Mouse (Mus musculus) liver, embryonic 14.5 days (tissue): Measurements from ENCODE around the gene Shf. TPM values are rescaled to one million over a fixed set of nuclear protein-coding genes. Genes with fewer than 3 reads are reported as not detected.
"Not testable (repeated sequence)": the region's sequence is repeated elsewhere in the genome, so short reads cannot be mapped to it uniquely, and the experiment has no call there.

Source experiments
- ATAC-seq: fragments of 200-750 bp; cut with Nextera tagmentation; 2 replicates; pipeline ENCODE4 v1.8.0; 2017; ENCODE audit warnings: moderate number of reproducible peaks, mild to moderate bottlenecking, moderate library complexity; ENCODE audit not compliant: insufficient read depth
- DNase-seq, 3 experiments: peaks; one replicate each; pipeline ENCODE4 v3.0.0-alpha.2; 2012 to 2013; ENCODE audit warnings: low read depth in 3 of 3, low spot score in 3 of 3
- H3K27ac ChIP-seq: fragments of 300-500 bp; sonication (generic); 2 replicates; pipeline ENCODE4 v1.5.1; 2014; ENCODE audit warnings: moderate library complexity, mild to moderate bottlenecking, control low read depth, inconsistent platforms
- H3K27me3 ChIP-seq: fragments of 300-500 bp; sonication (generic); 2 replicates; pipeline ENCODE4 v1.6.1; 2014; ENCODE audit warnings: mild to moderate bottlenecking, low read length, moderate library complexity; ENCODE audit not compliant: control insufficient read depth, insufficient read depth
- H3K36me3 ChIP-seq: fragments of 300-500 bp; sonication (generic); replicated peaks from 2 replicates; pipeline ENCODE4 v1.6.1; 2014; ENCODE audit warnings: low read depth; ENCODE audit not compliant: control insufficient read depth, insufficient read depth
- H3K4me1 ChIP-seq, 2 experiments: fragments of 200-500 bp in 1 of 2; fragments of 300-500 bp in 1 of 2; sonication (generic) in 1 of 2; replicated peaks; 2 replicates each; pipeline ENCODE4 v1.6.1; 2012 to 2014; ENCODE audit warnings: antibody characterized with exemption in 1 of 2, inconsistent platforms in 1 of 2, low read length in 1 of 2; ENCODE audit not compliant: control insufficient read depth in 2 of 2, insufficient read depth in 2 of 2
- H3K4me2 ChIP-seq: fragments of 300-500 bp; sonication (generic); 2 replicates; pipeline ENCODE4 v1.6.1; 2014; ENCODE audit warnings: low read depth, mild to moderate bottlenecking, control low read depth, moderate library complexity
- H3K4me3 ChIP-seq, 2 experiments: fragments of 200-500 bp in 1 of 2; fragments of 300-500 bp in 1 of 2; sonication (generic) in 1 of 2; 2 replicates each; pipeline ENCODE4 v1.5.1; 2012 to 2014; ENCODE audit warnings: low read depth in 2 of 2, low read length in 2 of 2, mild to moderate bottlenecking in 2 of 2, control low read depth in 1 of 2, inconsistent platforms in 1 of 2, moderate library complexity in 1 of 2; ENCODE audit not compliant: insufficient read depth in 1 of 2
- H3K9ac ChIP-seq: fragments of 300-500 bp; sonication (generic); replicated peaks from 2 replicates; pipeline ENCODE4 v1.6.1; 2014; ENCODE audit warnings: mild to moderate bottlenecking, control low read depth, moderate library complexity
- H3K9me3 ChIP-seq: fragments of 300-500 bp; sonication (generic); 2 replicates; pipeline ENCODE4 v1.6.1; 2016; ENCODE audit warnings: low read length, mixed read lengths; ENCODE audit not compliant: control insufficient read depth
- CTCF ChIP-seq: IDR thresholded peaks from 2 replicates; pipeline ENCODE4 v1.5.1; 2016; ENCODE audit warnings: antibody characterized with exemption, low read depth, control low read depth
- EP300 ChIP-seq: IDR thresholded peaks from 2 replicates; pipeline ENCODE4 v1.6.1; 2016; ENCODE audit warnings: antibody characterized with exemption, low read depth
- WGBS: fragments of 180-500 bp; shearing (Covaris S2); extraction: QIAGEN DNeasy Blood & Tissue Kit; methylation state at CpG from one replicate; pipeline ENCODE4 v1.1.7; 2014; ENCODE audit not compliant: insufficient replicate concordance; 5-methylcytosine and 5-hydroxymethylcytosine counted together
- polyA plus RNA-seq, 2 experiments: library from polyadenylated mRNA; depleted of rRNA in 1 of 2; stranded (reverse) in 1 of 2; unstranded in 1 of 2; fragments of >200 nt; fragmentation: Nextera tagmentation in 1 of 2; extraction: Ambion mirVana in 1 of 2; gene quantifications; 2 replicates each; pipeline versions ENCODE4 v1.2.1 to v1.2.3; 2012 to 2014

Gene Shf
- polyA plus RNA-seq, 2 experiments, result 1.8 to 7.1 TPM

DNA sequence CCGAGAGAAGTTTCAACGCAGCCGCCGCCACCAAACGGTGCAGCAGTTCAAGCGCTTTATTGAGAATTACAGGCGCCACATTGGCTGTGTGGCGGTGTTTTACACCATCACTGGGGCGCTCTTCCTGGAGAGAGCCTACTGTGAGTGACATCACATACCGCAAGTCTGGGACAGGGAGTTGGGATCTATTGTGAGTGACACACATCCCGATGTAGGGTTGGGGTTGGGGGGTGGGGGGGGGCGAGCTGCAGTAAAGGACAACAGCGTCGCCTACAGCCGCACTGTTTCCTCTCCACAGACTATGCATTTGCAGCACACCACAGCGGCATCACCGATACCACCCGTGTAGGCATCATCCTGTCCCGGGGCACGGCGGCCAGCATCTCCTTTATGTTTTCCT is 31.7 kb downstream of the Shf start:
- TF ChIP-seq CTCF (no peak), EP300 (no peak)
- no peak for ATAC-seq
- H3K9me3 ChIP-seq, result no peaks in the 10 kb centered on the region

DNA sequence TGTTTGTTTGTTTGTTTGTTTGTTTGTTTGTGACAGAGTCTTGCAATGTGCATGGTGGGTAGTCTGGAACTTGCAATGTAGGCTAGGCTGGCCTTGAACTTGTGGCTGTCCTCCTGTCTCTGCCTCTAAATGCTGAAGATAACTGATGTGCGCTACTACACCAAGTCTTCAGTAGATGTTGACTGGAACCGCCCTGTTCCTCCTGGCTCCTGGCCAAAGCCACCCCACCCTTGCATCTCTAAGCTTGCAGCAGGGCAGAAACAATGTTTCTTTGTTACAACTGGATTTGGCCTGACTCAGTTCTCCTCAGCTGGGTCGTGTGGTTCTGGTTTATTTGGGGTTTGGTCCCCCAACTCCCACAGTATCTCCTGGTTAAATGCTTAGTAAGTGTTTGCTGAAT is 34.8 kb downstream of the Shf start:
- no peak overlapping the region for H3K4me2 ChIP-seq
- no peaks in the 10 kb centered on the region for H3K36me3 ChIP-seq
- no peak for ATAC-seq
- H3K4me1 ChIP-seq, result no peaks in the 10 kb centered on the region
- H3K27ac ChIP-seq, result no peak overlapping the region
- H3K27me3 ChIP-seq, result no peaks in the 10 kb centered on the region
- H3K9ac ChIP-seq, result no peak overlapping the region
- DNase-seq, result no peak
- H3K9me3 ChIP-seq, result no peaks in the 10 kb centered on the region
- 43% methylated on average over 3 of the region's 3 CpGs for WGBS
- TF ChIP-seq CTCF (no peak), EP300 (no peak)
- H3K4me3 ChIP-seq, result no peak overlapping the region

More for the DNA sequence above, 31.7 kb downstream of the Shf start:
- DNase-seq, result no peak
- H3K27ac ChIP-seq, result no peak overlapping the region
- no peak overlapping the region for H3K4me2 ChIP-seq
- no peak overlapping the region for H3K4me3 ChIP-seq
- H3K4me1 ChIP-seq, result no peaks in the 10 kb centered on the region
- no peaks in the 10 kb centered on the region for H3K27me3 ChIP-seq
- H3K9ac ChIP-seq, result no peak overlapping the region
- H3K36me3 ChIP-seq, result no peaks in the 10 kb centered on the region
- 56% methylated on average over 21 of the region's 21 CpGs for WGBS

DNA sequence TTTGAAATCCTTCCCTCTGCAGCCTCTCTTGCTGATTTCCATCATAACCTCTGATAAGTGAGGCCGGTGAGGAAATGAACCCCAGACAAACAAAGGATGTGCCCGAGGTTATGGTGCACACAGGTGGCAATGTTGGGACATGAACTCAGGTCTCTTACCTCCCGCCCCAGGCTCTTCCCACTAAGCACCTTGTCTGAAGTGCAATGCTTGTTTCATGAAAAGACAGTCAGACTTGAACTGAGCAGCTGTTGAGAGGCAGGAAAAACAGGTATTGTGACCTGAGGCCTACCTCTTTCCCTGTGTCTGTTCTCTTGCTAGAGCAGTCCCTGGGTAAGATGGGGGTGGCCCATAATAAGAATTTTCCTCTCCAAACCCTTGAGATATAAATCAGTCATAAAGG is 36.7 kb downstream of the Shf start:
- 65% methylated on average over 3 of the region's 3 CpGs for WGBS
- ATAC-seq, result no peak
- no peak overlapping the region for H3K4me3 ChIP-seq

DNA sequence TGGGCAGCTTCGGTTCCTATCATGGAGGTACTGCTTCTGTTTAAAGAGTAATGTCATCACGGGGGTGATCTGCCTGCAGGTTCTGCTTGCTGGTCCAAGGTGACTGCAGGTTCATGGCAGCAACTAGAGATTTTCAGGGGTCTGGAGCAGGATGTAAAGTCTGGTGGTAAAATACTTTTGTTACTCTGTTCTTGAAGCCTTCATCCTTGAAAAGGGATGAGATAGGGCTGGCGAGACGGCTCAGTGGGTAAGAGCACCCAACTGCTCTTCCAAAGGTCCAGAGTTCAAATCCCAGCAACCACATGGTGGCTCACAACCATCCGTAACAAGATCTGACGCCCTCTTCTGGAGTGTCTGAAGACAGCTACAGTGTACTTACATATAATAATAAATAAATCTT is 38.6 kb downstream of the Shf start:
- DNase-seq, H3K4me1 ChIP-seq, ATAC-seq, H3K4me2 ChIP-seq, H3K9me3 ChIP-seq, H3K4me3 ChIP-seq, H3K27ac ChIP-seq, H3K36me3 ChIP-seq, H3K27me3 ChIP-seq, H3K9ac ChIP-seq: not testable (repeated sequence)
- WGBS, result 66% methylated on average over 4 of the region's 6 CpGs

More for the DNA sequence above, 36.7 kb downstream of the Shf start:
- no peak overlapping the region for H3K4me2 ChIP-seq
- no peak overlapping the region for H3K27ac ChIP-seq
- DNase-seq, result no peak
- no peak for TF ChIP-seq EP300
- no peak for TF ChIP-seq CTCF
- H3K4me1 ChIP-seq, result no peaks in the 10 kb centered on the region
- H3K9ac ChIP-seq, result no peak overlapping the region
- H3K36me3 ChIP-seq, result no peaks in the 10 kb centered on the region
- no peaks in the 10 kb centered on the region for H3K9me3 ChIP-seq
- H3K27me3 ChIP-seq, result no peaks in the 10 kb centered on the region

DNA sequence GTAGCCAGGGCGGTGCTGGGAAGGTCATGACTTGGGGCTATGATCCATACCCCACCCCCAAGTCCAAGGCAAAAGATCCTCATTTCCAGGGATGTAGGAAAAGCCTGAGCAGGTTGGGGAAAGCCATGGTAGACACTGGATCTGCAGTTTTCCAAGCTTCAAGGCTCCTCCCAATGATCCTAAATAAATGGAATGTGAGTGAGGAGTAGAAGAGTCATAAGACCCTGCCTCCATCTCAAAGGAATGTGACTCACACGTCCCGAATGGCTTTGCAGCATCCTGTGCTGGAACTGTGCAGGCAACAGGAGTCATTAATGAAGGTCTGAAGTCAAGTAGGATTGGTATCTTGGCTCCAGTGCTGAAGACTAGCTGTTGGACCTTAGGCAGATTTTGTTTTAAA is 41.0 kb downstream of the Shf start:
- DNase-seq, result no peak
- H3K9me3 ChIP-seq, result no peaks in the 10 kb centered on the region

DNA sequence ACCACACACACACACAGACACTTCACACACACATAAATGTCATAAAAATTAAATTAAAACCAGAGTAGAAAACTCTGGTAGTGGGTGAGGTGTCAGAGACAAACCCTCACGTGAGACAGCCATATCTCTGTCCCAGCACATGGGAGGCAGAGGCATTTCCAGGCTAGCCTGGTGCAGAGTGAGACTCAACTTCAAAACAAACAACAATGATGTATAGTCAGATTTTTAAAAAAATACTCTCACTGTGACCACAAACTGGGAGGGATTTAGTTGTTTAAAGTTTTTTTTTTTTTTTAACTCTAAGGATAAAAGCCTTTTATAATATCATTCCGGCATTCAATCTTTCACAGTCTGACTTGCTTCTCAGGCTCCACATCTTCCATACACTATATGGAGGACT is 43.6 kb downstream of the Shf start:
- Histone ChIP-seq H3K27ac (no peak overlapping the region), H3K4me3 (no peak overlapping the region), H3K9ac (no peak overlapping the region), H3K4me1 (no peaks in the 10 kb centered on the region), H3K4me2 (no peak overlapping the region), H3K27me3 (no peaks in the 10 kb centered on the region), H3K36me3 (no peaks in the 10 kb centered on the region), H3K9me3 (no peaks in the 10 kb centered on the region)
- TF ChIP-seq EP300, result no peak
- no peak for ATAC-seq
- DNase-seq, result no peak
- WGBS, result 52% methylated on average over 2 of the region's 2 CpGs

More for the DNA sequence above, 41.0 kb downstream of the Shf start:
- Histone ChIP-seq H3K4me1 (no peaks in the 10 kb centered on the region), H3K4me3 (no peak overlapping the region), H3K4me2 (no peak overlapping the region), H3K9ac (no peak overlapping the region), H3K27ac (no peak overlapping the region), H3K36me3 (no peaks in the 10 kb centered on the region), H3K27me3 (no peaks in the 10 kb centered on the region)
- no peak for TF ChIP-seq CTCF
- TF ChIP-seq EP300, result no peak
- ATAC-seq, result no peak
- 36% methylated on average over 3 of the region's 3 CpGs for WGBS
